Mouse (Mus musculus) forebrain, postnatal 0 days (tissue): ENCODE data around the gene Rabep2. TPM values are rescaled to one million over a fixed set of nuclear protein-coding genes. Genes with fewer than 3 reads are reported as not detected.
"Not testable (repeated sequence)": the region's sequence is repeated elsewhere in the genome, so short reads cannot be mapped to it uniquely, and the experiment has no call there.

ENCODE experiments used
- ATAC-seq: fragments of 200-750 bp; cut with Nextera tagmentation; 2 replicates; pipeline ENCODE4 v1.8.0; 2017; ENCODE audit warnings: mild to moderate bottlenecking, moderate library complexity
- DNase-seq: peaks from one replicate; pipeline ENCODE4 v3.0.0-alpha.2; 2015
- H3K27ac ChIP-seq: fragments of 300-500 bp; sonication (generic); 2 replicates; pipeline ENCODE4 v1.5.1; 2014; ENCODE audit warnings: low read depth, mild to moderate bottlenecking, antibody characterized with exemption, low read length, moderate library complexity, mixed read lengths
- H3K27me3 ChIP-seq: fragments of 300-500 bp; sonication (generic); 2 replicates; pipeline ENCODE4 v1.6.1; 2014; ENCODE audit warnings: mild to moderate bottlenecking, low read length, mixed read lengths; ENCODE audit not compliant: insufficient read depth
- H3K36me3 ChIP-seq: fragments of 300-500 bp; sonication (generic); 2 replicates; pipeline ENCODE4 v1.6.1; 2014; ENCODE audit warnings: mild to moderate bottlenecking, moderate library complexity; ENCODE audit not compliant: insufficient read depth
- H3K4me1 ChIP-seq: fragments of 300-500 bp; sonication (generic); 2 replicates; pipeline ENCODE4 v1.6.1; 2014; ENCODE audit warnings: antibody characterized with exemption; ENCODE audit not compliant: insufficient read depth
- H3K4me2 ChIP-seq: fragments of 300-500 bp; sonication (generic); 2 replicates; pipeline ENCODE4 v1.6.1; 2014; ENCODE audit warnings: low read depth, mild to moderate bottlenecking, moderate library complexity
- H3K4me3 ChIP-seq: fragments of 300-500 bp; sonication (generic); 2 replicates; pipeline ENCODE4 v1.5.1; 2014; ENCODE audit warnings: low read depth, low read length, mixed read lengths
- H3K9ac ChIP-seq: fragments of 300-500 bp; sonication (generic); 2 replicates; pipeline ENCODE4 v1.6.1; 2014; ENCODE audit warnings: mild to moderate bottlenecking
- H3K9me3 ChIP-seq: fragments of 300-500 bp; sonication (generic); 2 replicates; pipeline ENCODE4 v1.6.1; 2016; ENCODE audit warnings: low read length
- CTCF ChIP-seq: sonication (generic); IDR thresholded peaks from 2 replicates; pipeline ENCODE4 v1.5.1; 2016; ENCODE audit warnings: antibody characterized with exemption, control low read depth, low read depth
- WGBS: fragments of 180-500 bp; shearing (Covaris S2); extraction: QIAGEN DNeasy Blood & Tissue Kit; methylation state at CpG from one replicate; pipeline ENCODE4 v1.1.7; 2014; 5-methylcytosine and 5-hydroxymethylcytosine counted together
- polyA plus RNA-seq: library from polyadenylated mRNA; unstranded; fragments of >200 nt; fragmentation: Nextera tagmentation; extraction: Ambion mirVana; gene quantifications from 2 replicates; pipeline ENCODE4 v1.2.1, GENCODE M21; 2015
- total RNA-seq: library from RNA; depleted of rRNA; stranded (reverse); fragments of >200 nt; gene quantifications from 2 replicates; pipeline ENCODE4 v1.2.3, GENCODE M21; 2014; rRNA removed

The Rabep2 gene
- total RNA-seq (26.1 and 26.4 TPM in 2 replicates), polyA plus RNA-seq (17.3 and 19.3 TPM in 2 replicates)

DNA sequence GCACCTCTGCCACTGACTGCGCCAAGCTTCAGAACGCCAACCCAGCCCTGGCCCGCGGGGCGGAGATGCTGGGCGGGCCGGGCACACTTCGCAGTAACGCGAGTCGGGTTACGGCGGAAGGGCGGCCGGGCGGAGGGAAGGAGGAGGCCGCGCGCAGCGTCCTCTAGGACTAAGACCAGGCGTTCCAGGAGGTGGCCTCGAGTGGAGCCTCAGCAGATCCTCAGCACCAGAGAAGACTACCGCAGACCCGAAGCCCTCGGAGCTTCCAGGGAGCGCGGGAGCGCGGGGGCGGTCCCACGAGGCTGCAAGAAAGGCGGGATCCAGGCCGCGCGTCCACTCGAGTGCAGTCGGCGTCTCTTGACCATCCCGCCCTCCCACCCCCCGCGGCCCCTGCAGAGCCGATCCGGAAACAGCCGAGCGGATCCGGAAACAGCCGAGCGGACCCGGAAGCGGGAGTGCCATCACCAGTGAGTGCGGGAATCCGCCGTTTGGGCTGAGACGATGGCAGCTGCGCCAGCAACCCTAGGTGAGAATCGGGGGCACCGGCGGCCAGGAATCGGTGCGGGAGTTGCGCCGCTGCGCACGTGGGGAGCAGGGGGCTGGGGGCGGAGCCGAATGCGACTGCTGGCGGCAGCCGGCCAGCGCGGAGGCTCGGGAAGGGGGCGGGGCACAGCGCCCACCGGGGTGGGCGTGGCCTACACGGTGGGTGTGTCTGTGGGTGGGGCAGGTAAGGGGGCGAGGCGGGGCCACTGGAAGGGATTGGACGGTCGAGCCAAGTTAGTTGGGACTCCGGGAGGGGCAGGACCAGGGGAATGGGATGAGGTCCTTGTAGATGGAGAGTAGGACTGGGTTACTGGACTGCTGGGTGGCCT is at the start of gene Rabep2:
TSS of gene Rabep2 (plus strand) at position 129 of the 872 bp plus-strand sequence.
- DNase-seq = peak; percentile 93
- Histone ChIP-seq H3K9ac (peak within 1 kb of the TSS; percentile 88), H3K9me3 (no peaks in the 10 kb centered on the region), H3K4me3 (peak within 1 kb of the TSS; percentile 66), H3K4me2 (peak within 1 kb of the TSS; percentile 90), H3K27me3 (no peaks in the 10 kb centered on the region), H3K4me1 (peaks cover 12% of the 10 kb centered on the region), H3K36me3 (no peaks in the 10 kb centered on the region; the same call in 1 of the 2 replicates), H3K27ac (peak within 1 kb of the TSS; percentile 88)
- ATAC-seq = peak; percentile 94
- WGBS = 2% methylated on average over 78 of the region's 82 CpGs
- TF ChIP-seq CTCF = no peak

DNA sequence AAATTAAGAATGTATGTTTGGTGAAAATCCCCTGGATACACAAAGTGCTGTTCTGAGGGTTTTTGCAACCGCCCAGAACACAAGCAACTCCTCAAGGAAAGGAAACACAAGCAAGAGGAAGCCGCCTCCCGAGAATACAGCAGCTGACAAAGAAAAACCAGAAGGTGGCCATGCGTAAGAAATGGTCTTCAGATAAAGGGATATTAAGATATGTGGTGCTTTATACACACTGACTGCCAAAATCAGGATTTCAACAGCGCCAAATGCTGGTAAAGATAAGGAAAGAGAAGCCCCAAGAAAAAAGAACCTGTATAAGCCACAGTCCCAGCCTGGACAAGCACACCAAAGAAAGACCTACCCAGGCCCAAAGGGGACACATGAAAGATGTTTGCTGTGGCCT is 45.0 kb upstream of the Rabep2 start:
- Histone ChIP-seq H3K36me3 (peaks cover 17% of the 10 kb centered on the region; the same call in 1 of the 2 replicates), H3K9ac (no peak overlapping the region), H3K4me2 (no peak overlapping the region), H3K27me3 (no peaks in the 10 kb centered on the region), H3K27ac (no peak overlapping the region), H3K4me3 (no peak overlapping the region), H3K4me1 (no peaks in the 10 kb centered on the region), H3K9me3 (no peaks in the 10 kb centered on the region)
- ATAC-seq = no peak
- no peak for TF ChIP-seq CTCF
- DNase-seq = no peak
- 89% methylated on average over 5 of the region's 5 CpGs for WGBS

DNA sequence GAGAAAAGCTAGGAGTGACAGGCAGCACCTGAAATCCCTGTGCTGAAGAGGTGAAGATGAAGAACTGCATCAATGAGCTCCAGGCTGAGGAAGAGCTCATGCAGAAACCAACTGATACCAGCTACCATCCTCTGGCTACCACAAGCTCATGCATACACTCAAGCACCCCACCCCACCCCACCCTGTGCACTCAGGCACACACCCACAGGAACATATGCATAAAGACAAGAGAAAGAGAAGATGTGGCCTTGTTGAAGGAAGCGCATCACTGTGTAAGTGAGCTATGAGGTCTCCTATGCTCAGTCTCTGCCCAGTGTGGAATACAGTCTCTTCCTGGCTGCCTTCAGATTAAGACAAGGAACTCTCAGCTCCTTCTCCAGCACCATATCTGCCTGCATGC is 40.4 kb upstream of the Rabep2 start:
- TF ChIP-seq CTCF = no peak
- Histone ChIP-seq H3K27me3 (no peaks in the 10 kb centered on the region), H3K36me3 (peaks cover 27% of the 10 kb centered on the region; the same call in 1 of the 2 replicates), H3K4me1 (no peaks in the 10 kb centered on the region), H3K27ac (no peak overlapping the region), H3K4me3 (no peak overlapping the region), H3K4me2 (no peak overlapping the region), H3K9me3 (no peaks in the 10 kb centered on the region), H3K9ac (no peak overlapping the region)
- ATAC-seq = no peak
- no peak for DNase-seq
- 100% methylated on average over 1 of the region's 1 CpGs for WGBS

DNA sequence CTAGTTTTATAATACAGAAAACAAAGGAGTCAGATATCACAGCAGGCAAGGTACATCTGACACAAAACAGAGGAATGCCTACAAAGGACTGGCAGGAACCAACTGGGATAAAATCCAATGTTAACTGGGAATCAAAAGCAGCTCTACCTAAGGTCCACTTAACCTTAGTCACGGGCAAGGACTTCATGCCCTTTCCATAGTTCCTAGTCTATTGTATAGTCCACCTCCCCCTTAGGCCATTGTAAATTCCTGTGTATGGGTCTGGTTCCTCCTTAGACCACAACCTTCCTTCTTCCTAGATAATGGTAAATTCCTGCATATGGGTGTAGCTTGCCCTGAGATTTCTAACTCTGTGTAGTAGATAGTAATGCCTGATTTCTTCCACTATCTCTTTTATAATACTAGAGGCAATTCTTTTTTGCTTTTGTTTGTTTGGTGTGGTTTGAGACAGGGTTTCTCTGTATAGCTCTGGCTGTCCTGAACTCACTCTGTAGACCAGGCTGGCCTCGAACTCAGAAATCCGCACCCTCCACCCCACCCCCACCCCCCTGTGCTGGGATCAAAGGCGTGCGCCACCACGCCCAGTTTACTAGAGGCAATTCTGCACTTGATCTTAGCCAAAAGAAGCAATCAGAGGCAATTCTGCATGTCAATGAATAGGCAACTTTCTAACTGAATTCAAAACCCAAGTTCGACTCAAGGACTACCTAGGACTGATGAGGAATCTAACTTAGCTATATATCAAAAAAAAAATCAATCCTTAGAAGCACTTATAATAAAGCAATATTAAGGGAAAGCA is 36.3 kb upstream of the Rabep2 start:
- peaks cover 14% of the 10 kb centered on the region; the same call in 1 of the 2 replicates for H3K36me3 ChIP-seq
- not testable (repeated sequence) for H3K9ac ChIP-seq, ATAC-seq, H3K4me1 ChIP-seq, H3K27ac ChIP-seq, H3K9me3 ChIP-seq, H3K4me3 ChIP-seq, H3K27me3 ChIP-seq, H3K4me2 ChIP-seq, DNase-seq
- 90% methylated on average over 7 of the region's 7 CpGs for WGBS

DNA sequence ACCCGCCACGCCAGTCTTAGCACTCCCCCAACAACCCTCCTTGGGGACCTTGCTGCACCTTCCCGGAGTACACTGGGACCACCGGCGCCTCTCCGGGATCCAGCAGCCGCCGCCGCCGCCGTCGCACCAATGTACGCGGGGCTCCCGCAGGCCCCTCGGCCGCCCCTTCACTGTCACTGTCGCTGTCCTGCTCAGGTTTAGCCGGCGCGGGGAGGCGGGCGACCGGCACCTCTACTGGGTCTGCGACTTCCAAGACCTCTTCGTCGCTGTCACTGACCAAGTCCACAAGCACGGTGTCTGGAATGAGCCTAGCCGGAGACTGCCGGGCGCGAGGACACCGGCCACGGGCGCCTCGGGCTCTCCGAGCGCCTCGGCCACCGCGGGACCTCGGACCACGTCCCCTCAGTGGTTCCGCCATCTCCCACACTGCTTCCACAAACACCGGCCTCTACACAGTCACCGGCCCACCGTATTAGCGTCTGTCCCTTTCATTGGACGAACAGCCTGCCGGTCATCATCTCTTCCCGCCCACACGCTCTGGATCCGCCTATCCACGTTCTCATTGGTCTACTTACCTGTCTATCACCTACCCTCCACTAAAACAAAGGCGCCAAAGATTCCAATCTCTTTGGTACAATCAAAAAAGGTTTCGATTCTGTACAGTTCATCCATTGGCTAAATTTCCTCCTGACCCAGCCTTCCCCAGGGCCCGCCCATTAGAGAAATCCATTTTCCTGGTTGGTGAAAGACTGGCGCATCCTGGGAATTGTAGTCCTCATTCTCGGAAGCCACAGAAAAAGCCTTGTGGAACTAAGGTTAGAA is 32.0 kb upstream of the Rabep2 start, which contains the start of gene Nfatc2ip:
TSS of gene Nfatc2ip (minus strand) at position 440 of the 822 bp plus-strand sequence.
- Histone ChIP-seq H3K4me3 (peak within 1 kb of the TSS; percentile 79), H3K36me3 (no peaks in the 10 kb centered on the region), H3K9ac (peak within 1 kb of the TSS; percentile 66), H3K27me3 (no peaks in the 10 kb centered on the region), H3K4me1 (no peaks in the 10 kb centered on the region), H3K9me3 (no peaks in the 10 kb centered on the region), H3K4me2 (peak within 1 kb of the TSS; percentile 93), H3K27ac (no peak within 1 kb of the TSS)
- under 1% methylated on average over 58 of the region's 59 CpGs for WGBS
- TF ChIP-seq CTCF = no peak
- peak; percentile 98 for ATAC-seq
- DNase-seq = peak; percentile 99

DNA sequence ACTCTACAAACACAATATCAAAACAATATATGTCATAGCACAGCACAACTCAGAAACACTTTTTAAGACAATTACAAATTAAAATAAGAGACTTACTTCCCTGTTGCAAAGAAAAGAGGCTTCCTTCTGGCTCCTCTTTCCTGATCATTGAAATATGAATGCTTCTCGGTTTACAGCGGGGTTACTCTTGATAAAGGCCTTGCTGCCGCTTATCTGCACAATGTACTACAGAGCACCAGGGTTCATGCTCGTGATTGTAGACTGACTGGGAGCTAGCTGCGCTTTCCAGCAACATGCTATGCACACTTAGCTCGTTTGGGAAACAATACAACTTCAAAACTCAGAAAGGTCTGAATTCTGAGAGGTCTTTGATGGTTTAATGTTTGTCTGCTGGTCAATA is 31.3 kb upstream of the Rabep2 start:
- no peak overlapping the region for H3K4me3 ChIP-seq
- H3K4me2 ChIP-seq = no peak overlapping the region
- H3K9ac ChIP-seq = no peak overlapping the region
- H3K27ac ChIP-seq = no peak overlapping the region
- TF ChIP-seq CTCF = no peak
- DNase-seq (no peak), ATAC-seq (no peak)
- no peaks in the 10 kb centered on the region for H3K27me3 ChIP-seq
- no peaks in the 10 kb centered on the region for H3K4me1 ChIP-seq
- H3K36me3 ChIP-seq = no peaks in the 10 kb centered on the region
- 59% methylated on average over 6 of the region's 6 CpGs for WGBS
- no peaks in the 10 kb centered on the region for H3K9me3 ChIP-seq
